Mouse (Mus musculus) kidney, adult 18-20 months (tissue): ENCODE results near the gene Olfr355.

ENCODE experiments used
- DNase-seq: peaks from one replicate; pipeline ENCODE4 v3.0.0; 2021

The Olfr355 gene

GRCm38 (mm10) chr2:36928797-36929196 is at the start of gene Olfr355:
Gene Olfr355 (minus strand): TSS chr2:36928897.
- no peak for DNase-seq

GRCm38 (mm10) chr2:36936821-36937220 is 8.1 kb upstream of the Olfr355 start, which contains the start of gene Olfr356:
Gene Olfr356 (plus strand): TSS chr2:36937121.
- no peak for DNase-seq

- DNase-seq = no peak
Observed at GRCm38 (mm10) chr2:36905380-36905779, 23.3 kb downstream of the Olfr355 start, which contains the start of gene Olfr354. Gene Olfr354 (plus strand): TSS chr2:36905680.

GRCm38 (mm10) chr2:36897114-36897513 is 31.6 kb downstream of the Olfr355 start:
- DNase-seq = no peak

GRCm38 (mm10) chr2:36892836-36893235 is 35.9 kb downstream of the Olfr355 start, which contains the start of gene Olfr353:
Gene Olfr353 (minus strand): TSS chr2:36892936.
- no peak for DNase-seq
